Mouse (Mus musculus): ENCODE measurements around the gene Mbnl1. TPM values are rescaled to one million over a fixed set of nuclear protein-coding genes. Genes with fewer than 3 reads are reported as not detected.

Gene Mbnl1
- polyA plus RNA-seq, 1 experiment from 2014 or later, result 88.5 TPM

DNA sequence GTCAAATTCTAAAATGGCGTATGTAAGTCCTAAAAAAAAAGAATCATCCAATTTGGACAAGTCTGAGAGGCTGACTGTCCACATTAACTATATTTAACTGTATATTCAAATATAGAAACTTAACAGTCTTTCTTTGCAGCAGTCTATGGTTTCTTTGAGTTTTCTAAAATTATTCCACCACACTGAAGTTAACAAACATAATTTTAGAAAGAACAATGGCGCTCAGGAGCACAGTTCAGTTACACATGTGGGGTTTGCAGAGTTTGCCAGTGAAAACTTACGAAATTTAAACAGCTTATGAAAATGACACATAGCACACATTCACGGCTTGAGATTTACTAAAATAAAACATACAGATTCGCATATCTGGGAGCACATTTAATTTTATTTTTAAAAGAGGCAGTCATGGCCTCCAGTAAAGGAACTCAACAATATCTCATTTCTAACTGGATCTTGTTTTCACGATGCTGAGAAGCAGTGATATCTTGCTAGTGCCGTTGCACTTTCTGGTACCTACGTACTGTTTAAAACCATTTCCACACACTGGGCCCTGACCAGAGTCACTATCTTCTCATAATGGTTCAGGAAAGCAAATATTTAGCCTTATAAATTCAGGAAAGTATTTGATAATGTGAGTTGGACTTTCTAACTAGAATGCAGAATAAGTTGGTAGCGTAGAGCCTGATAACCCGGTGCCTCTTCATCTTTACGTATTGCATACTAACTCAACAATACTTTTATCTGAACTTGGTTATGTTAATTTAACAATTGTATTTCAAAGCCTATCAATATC is 1.4 kb downstream of the Mbnl1 start:
- Histone ChIP-seq H3K4me2 (peak overlapping the region; percentile 70), H3K9ac (peak overlapping the region; percentile 55; the same call in 1 of the 2 replicates), H3K4me1 (replicated peaks) (peaks cover 28% of the 10 kb centered on the region), H3K4me3 (replicated peaks) (peak overlapping the region; percentile 54), H3K36me3 (replicated peaks) (no peaks in the 10 kb centered on the region), H3K27me3 (no peaks in the 10 kb centered on the region), H3K9me3 (replicated peaks) (no peaks in the 10 kb centered on the region), H3K27ac (replicated peaks) (peak overlapping the region; percentile 78)
- WGBS (ENCODE audit: insufficient replicate concordance), result 19% methylated on average over 11 of the region's 11 CpGs
- no peak for ATAC-seq (ENCODE audit: insufficient read depth)

DNA sequence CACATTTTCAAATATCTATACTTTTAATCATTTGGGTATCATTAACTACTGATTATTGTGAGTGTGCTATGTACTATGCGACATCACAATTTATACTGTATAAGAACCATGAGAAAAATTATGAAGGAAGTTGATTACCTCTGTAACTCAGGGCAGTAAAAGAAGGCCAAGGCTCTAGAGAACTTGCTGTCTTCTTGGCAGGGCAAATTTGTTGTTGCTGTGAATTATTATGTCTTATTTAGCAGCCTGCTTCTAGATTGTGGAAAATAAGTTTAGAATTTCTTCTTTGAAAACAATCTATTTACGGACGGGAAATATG is 2.0 kb downstream of the Mbnl1 start:
- Histone ChIP-seq H3K4me1 (replicated peaks) (peaks cover 26% of the 10 kb centered on the region), H3K27ac (replicated peaks) (peak overlapping the region; percentile 78), H3K4me2 (peak overlapping the region; percentile 70), H3K4me3 (replicated peaks) (peak overlapping the region; percentile 54), H3K36me3 (replicated peaks) (no peaks in the 10 kb centered on the region), H3K27me3 (no peaks in the 10 kb centered on the region), H3K9me3 (replicated peaks) (no peaks in the 10 kb centered on the region), H3K9ac (0 out of 2 replicates have a peak overlapping the region, but pooled peaks have one; percentile 4)
- 42% methylated on average over 3 of the region's 3 CpGs for WGBS (ENCODE audit: insufficient replicate concordance)
- no peak for ATAC-seq (ENCODE audit: insufficient read depth)

DNA sequence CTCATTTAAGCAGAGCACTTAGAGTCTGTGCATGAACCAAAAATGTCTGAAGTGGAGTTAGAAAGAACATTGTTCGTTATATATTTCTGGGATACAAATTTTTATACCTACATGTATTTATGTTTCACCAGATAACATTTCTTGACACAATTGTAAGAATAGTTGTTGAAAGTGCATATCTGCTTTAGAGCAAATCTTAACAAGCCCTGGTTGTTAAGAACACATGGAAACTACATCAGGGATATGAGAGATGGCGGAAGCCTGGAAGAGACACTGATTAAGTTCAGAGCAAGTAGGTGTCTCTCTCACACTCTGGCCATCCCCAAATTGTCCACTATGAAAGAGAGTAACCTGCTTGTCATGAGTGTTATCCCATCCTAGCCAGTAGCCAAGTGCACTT is 2.4 kb downstream of the Mbnl1 start:
- ATAC-seq (ENCODE audit: insufficient read depth), result no peak
- no peaks in the 10 kb centered on the region for H3K9me3 ChIP-seq (replicated peaks)
- H3K36me3 ChIP-seq (replicated peaks), result no peaks in the 10 kb centered on the region
- H3K4me2 ChIP-seq, result peak overlapping the region; percentile 70
- 0 out of 2 replicates have a peak overlapping the region, but pooled peaks have one; percentile 4 for H3K9ac ChIP-seq
- H3K27ac ChIP-seq (replicated peaks), result peak overlapping the region; percentile 78
- H3K4me1 ChIP-seq (replicated peaks), result peaks cover 24% of the 10 kb centered on the region
- H3K4me3 ChIP-seq (replicated peaks), result peak overlapping the region; percentile 54
- no peaks in the 10 kb centered on the region for H3K27me3 ChIP-seq
- WGBS (ENCODE audit: insufficient replicate concordance), result 52% methylated on average over 2 of the region's 2 CpGs

DNA sequence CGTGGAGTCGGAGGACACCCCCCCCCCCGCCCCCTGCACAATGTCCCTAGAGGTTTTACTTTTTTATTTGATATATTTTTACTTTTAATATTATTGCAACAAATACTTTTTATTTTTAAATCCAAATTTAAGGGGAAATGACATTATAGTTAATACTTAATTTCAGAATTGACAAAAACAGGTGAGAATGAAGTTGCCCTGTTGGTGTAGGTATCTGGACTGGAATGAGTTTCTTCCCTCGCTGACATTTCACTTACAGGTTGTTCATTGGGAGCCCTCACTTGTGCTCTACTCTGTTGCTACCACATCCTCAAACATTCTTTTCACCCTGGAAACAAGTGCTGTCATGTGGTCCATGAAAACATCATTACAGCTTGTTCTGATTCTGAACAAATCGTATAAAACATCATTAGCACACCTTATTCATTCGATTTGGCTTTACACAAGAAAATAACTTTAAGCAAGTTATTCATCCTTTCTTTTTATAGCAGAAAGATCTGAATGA is 4.2 kb downstream of the Mbnl1 start:
- WGBS (ENCODE audit: insufficient replicate concordance), result 79% methylated on average over 6 of the region's 6 CpGs
- H3K4me2 ChIP-seq, result no peak overlapping the region

DNA sequence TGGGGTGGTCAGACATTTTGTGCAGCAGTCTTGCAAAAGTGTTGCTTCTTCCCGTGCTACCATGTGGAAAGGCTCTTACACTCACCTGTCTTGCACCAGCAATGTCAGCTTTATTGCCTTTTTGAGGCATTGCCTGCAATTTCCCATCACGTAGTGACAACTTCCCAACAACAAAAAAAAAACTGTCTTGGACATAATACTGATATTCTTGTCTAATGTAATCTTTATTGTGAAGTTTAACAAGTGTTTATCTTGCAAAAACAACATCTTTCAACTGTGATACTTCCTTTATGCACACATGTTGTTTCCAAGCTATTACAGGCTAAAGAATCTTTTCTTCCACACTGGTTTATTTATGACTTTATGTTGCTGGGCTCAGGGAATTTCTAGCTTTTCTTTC is 5.8 kb downstream of the Mbnl1 start:
- Histone ChIP-seq H3K9me3 (replicated peaks) (no peaks in the 10 kb centered on the region), H3K4me1 (replicated peaks) (peaks cover 26% of the 10 kb centered on the region), H3K9ac (no peak overlapping the region), H3K4me3 (replicated peaks) (no peak overlapping the region), H3K36me3 (replicated peaks) (no peaks in the 10 kb centered on the region), H3K4me2 (no peak overlapping the region), H3K27me3 (no peaks in the 10 kb centered on the region), H3K27ac (replicated peaks) (no peak overlapping the region)
- no peak for ATAC-seq (ENCODE audit: insufficient read depth)
- 37% methylated on average over 2 of the region's 2 CpGs for WGBS (ENCODE audit: insufficient replicate concordance)

More for the DNA sequence above, 4.2 kb downstream of the Mbnl1 start:
- no peaks in the 10 kb centered on the region for H3K27me3 ChIP-seq
- peaks cover 28% of the 10 kb centered on the region for H3K4me1 ChIP-seq (replicated peaks)
- no peaks in the 10 kb centered on the region for H3K36me3 ChIP-seq (replicated peaks)
- ATAC-seq (ENCODE audit: insufficient read depth), result no peak
- H3K9ac ChIP-seq, result no peak overlapping the region
- H3K9me3 ChIP-seq (replicated peaks), result no peaks in the 10 kb centered on the region
- no peak overlapping the region for H3K4me3 ChIP-seq (replicated peaks)
- H3K27ac ChIP-seq (replicated peaks), result no peak overlapping the region

DNA sequence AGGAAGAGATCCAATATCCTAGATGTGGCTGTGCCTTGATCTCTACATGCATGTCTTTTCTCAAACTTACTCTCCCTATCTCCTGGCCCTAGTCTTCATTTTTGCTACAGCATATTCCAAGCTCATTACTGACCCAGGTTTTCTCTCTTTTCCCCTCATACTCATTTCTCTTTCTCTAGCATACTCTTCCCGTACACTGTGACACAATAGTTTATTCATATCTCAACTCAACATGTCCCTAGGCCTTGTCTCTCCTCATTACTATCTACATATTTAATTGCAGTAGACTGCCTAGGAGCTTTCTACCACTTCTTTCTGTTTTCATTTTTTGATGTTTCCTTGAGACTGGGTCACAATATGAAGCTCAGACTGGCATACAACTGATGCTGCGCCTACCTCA is 8.1 kb downstream of the Mbnl1 start:
- Histone ChIP-seq H3K27ac (replicated peaks) (no peak overlapping the region), H3K4me2 (no peak overlapping the region), H3K4me3 (replicated peaks) (no peak overlapping the region), H3K4me1 (replicated peaks) (peaks cover 25% of the 10 kb centered on the region), H3K27me3 (no peaks in the 10 kb centered on the region), H3K9me3 (replicated peaks) (no peaks in the 10 kb centered on the region), H3K9ac (no peak overlapping the region), H3K36me3 (replicated peaks) (no peaks in the 10 kb centered on the region)
- whole genome bisulfite sequencing (ENCODE audit: insufficient replicate concordance), result 61% methylated on average over 2 of the region's 2 CpGs
- no peak for ATAC-seq (ENCODE audit: insufficient read depth)

DNA sequence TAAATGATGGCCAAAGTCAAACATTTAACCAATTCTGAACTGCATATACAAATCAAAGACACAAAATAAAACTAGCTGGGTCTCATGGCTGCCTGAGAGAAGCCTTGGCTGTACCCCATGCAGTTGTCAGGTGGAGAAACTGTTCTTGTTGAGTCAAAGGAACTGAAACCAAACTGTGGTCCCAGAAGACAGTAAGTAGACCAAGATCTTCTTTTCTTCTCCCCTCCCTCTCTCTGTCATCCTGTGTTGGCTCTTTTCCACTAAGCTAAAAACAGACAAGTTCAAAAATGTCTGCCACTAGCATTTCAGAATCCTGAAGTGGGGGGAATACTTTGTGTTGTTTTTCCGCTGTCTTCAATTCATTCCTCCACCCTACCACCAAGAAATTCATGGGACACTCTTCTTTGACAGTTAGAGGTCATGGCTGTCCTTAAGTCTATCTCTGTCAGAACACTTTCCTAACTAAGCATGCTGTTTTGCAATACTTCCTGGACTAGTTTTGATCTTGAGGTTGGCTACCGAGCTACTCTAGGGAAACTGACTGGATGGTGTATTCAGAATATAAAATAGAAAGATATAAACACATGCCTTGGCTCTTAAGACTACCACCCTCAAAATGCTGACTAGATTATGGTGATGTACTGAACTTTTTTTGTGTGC is 9.2 kb downstream of the Mbnl1 start:
- no peak overlapping the region for H3K9ac ChIP-seq
- no peaks in the 10 kb centered on the region for H3K9me3 ChIP-seq (replicated peaks)
- no peaks in the 10 kb centered on the region for H3K36me3 ChIP-seq (replicated peaks)
- no peak for ATAC-seq (ENCODE audit: insufficient read depth)
- peaks cover 33% of the 10 kb centered on the region for H3K4me1 ChIP-seq (replicated peaks)
- H3K27ac ChIP-seq (replicated peaks), result no peak overlapping the region
- no peaks in the 10 kb centered on the region for H3K27me3 ChIP-seq
- no peak overlapping the region for H3K4me3 ChIP-seq (replicated peaks)
- H3K4me2 ChIP-seq, result no peak overlapping the region
- 69% methylated on average over 2 of the region's 2 CpGs for WGBS (ENCODE audit: insufficient replicate concordance)

DNA sequence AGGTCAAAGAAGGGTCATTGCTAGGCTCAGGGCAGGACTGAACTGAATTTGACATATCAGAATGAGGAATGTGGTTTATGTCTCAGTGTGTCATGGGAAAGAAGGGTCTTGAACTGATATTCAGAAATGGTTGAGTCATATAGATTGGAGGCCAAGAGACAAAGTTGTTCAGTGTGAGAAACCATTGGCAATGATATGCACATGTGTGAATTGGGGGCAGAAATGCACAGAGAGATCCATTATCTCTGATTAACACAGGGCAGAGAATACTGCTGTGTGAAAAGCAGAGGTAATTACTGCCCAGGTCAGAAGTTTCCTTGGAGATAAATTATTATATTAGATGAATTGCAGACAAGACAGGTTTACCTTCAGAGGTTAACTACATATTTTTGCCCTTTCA is 10.7 kb downstream of the Mbnl1 start:
- Histone ChIP-seq H3K4me3 (replicated peaks) (no peak overlapping the region), H3K4me1 (replicated peaks) (peaks cover 31% of the 10 kb centered on the region), H3K4me2 (no peak overlapping the region), H3K27ac (replicated peaks) (no peak overlapping the region), H3K9me3 (replicated peaks) (no peaks in the 10 kb centered on the region), H3K9ac (no peak overlapping the region), H3K27me3 (no peaks in the 10 kb centered on the region), H3K36me3 (replicated peaks) (no peaks in the 10 kb centered on the region)
- ATAC-seq (ENCODE audit: insufficient read depth), result no peak

DNA sequence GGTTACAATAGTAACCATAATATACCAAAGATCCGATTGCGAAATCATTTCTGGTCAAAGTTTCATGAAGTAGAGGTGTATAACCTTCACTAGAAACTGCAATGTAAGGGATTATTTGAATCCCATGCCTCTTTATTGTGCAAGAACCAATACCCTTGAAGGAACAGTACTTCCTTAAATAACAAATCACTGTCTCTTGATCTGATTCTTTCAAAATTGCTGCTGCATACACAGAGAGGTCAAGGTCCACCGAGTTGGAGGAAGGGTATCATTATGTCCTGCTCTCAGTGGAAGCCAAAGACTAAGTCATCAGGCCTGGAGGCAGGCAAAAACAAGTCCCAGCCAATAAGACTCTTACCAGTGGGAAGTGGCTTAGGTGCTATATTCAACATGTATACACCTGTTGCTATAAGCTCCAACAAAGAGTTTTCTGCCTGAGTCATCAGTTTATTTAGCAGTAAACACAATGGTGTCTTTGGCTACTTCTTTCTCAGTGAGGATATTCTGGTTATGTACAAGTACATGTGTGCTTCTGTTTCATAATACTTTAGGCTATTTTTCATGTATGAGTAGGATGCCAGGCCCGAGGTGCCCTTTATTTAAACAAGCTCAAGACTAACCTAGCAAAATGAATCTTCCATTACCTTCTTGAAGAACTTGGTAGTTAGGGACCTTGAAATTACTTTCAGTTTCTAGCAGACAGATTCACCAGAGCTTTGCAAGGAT is 13.5 kb downstream of the Mbnl1 start:
- no peak overlapping the region for H3K9ac ChIP-seq
- no peak overlapping the region for H3K27ac ChIP-seq (replicated peaks)
- ATAC-seq (ENCODE audit: insufficient read depth), result no peak
- H3K4me2 ChIP-seq, result no peak overlapping the region
- no peaks in the 10 kb centered on the region for H3K9me3 ChIP-seq (replicated peaks)
- no peaks in the 10 kb centered on the region for H3K27me3 ChIP-seq
- H3K4me1 ChIP-seq (replicated peaks), result peaks cover 23% of the 10 kb centered on the region
- no peaks in the 10 kb centered on the region for H3K36me3 ChIP-seq (replicated peaks)
- WGBS (ENCODE audit: insufficient replicate concordance), result 70% methylated on average over 4 of the region's 4 CpGs
- no peak overlapping the region for H3K4me3 ChIP-seq (replicated peaks)

DNA sequence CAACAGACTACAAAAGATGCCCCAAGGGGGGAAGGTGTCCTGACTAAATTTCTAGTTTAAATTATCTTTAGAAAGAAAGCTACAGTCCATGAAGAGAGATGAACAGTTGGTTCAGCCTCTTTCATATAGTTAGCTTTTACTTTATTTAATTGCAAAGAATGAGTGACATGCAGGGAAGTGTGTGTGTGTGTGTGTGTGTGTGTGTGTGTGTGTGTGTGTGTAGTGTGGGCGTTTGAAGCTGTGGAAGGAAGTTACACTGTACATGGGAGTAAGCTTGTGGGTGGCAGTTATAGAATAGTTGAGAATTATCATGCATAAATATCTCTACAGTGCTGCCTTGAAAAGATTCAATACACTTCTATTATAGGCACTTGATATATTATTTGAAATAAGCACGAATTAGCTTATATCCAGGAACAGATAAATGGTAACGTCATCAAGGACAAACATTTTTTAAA is 14.1 kb downstream of the Mbnl1 start:
- ATAC-seq (ENCODE audit: insufficient read depth), result no peak
- Histone ChIP-seq H3K4me2 (no peak overlapping the region), H3K36me3 (replicated peaks) (no peaks in the 10 kb centered on the region), H3K4me1 (replicated peaks) (peaks cover 23% of the 10 kb centered on the region), H3K4me3 (replicated peaks) (no peak overlapping the region), H3K27ac (replicated peaks) (no peak overlapping the region), H3K9ac (no peak overlapping the region), H3K27me3 (no peaks in the 10 kb centered on the region), H3K9me3 (replicated peaks) (no peaks in the 10 kb centered on the region)
- WGBS (ENCODE audit: insufficient replicate concordance), result 42% methylated on average over 3 of the region's 3 CpGs

DNA sequence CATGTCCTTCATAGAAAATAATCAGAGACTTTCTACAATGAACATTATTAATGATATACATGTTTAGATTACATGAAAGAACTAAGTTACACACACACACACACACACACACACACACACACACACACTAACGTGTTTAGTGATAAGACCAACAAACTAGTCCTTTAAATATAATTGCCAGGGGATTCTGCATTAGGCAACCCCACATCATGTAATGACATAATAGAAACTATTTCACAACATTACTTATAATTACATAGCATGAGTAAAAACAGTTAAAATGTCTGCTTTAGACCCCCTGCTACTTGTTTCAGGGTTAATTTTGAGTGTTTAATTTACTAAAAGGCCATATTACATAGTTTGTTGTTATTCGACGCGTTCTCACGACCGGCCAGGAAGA is 16.9 kb downstream of the Mbnl1 start:
- H3K4me1 ChIP-seq (replicated peaks), result peaks cover 9% of the 10 kb centered on the region; the same call in 1 of the 2 replicates
- no peaks in the 10 kb centered on the region for H3K36me3 ChIP-seq (replicated peaks)
- H3K4me3 ChIP-seq (replicated peaks), result no peak overlapping the region
- H3K27me3 ChIP-seq, result no peaks in the 10 kb centered on the region
- H3K27ac ChIP-seq (replicated peaks), result no peak overlapping the region
- ATAC-seq (ENCODE audit: insufficient read depth), result no peak
- WGBS (ENCODE audit: insufficient replicate concordance), result 84% methylated on average over 6 of the region's 6 CpGs
- H3K9ac ChIP-seq, result no peak overlapping the region
- no peak overlapping the region for H3K4me2 ChIP-seq
- no peaks in the 10 kb centered on the region for H3K9me3 ChIP-seq (replicated peaks)

Measured in liver, embryonic 15.5 days (tissue).